Mouse (Mus musculus): ENCODE results near the gene Tbc1d32. TPM values are rescaled to one million over a fixed set of nuclear protein-coding genes. Genes with fewer than 3 reads are reported as not detected.
A peak's percentile ranks its signal among the peaks of the same experiment; 100 is the strongest.
"Not testable (repeated sequence)": the region's sequence is repeated elsewhere in the genome, so short reads cannot be mapped to it uniquely, and the experiment has no call there.

The Tbc1d32 gene
- 1 to 10 TPM; 1.5 to 1.8 (median 1.6) TPM for total RNA-seq (2022)

GRCm38 (mm10) chr10:56228568-56229209 is at the start of gene Tbc1d32:
Tbc1d32 (minus strand) TSS chr10:56228689.
- DNase-seq (ENCODE audit: low spot score in 2 of 2) = peak; percentile 78 to 83

GRCm38 (mm10) chr10:56227771-56228275 is 666 bp downstream of the Tbc1d32 start:
- no peak for DNase-seq (ENCODE audit: low spot score in 2 of 2)

- no peak for DNase-seq (ENCODE audit: low spot score in 2 of 2)
Observed at GRCm38 (mm10) chr10:56215797-56216196, 12.7 kb downstream of the Tbc1d32 start.

- no peak for DNase-seq (ENCODE audit: low spot score in 2 of 2)
Observed at GRCm38 (mm10) chr10:56210343-56210742, 18.1 kb downstream of the Tbc1d32 start.

GRCm38 (mm10) chr10:56206802-56207404 is 21.6 kb downstream of the Tbc1d32 start:
- DNase-seq (ENCODE audit: low spot score in 2 of 2) = no peak

- DNase-seq (ENCODE audit: low spot score in 2 of 2) = no peak
Observed at GRCm38 (mm10) chr10:56204348-56204747, 24.1 kb downstream of the Tbc1d32 start.

GRCm38 (mm10) chr10:56199902-56200301 is 28.6 kb downstream of the Tbc1d32 start:
- DNase-seq (ENCODE audit: low spot score in 2 of 2) = no peak

GRCm38 (mm10) chr10:56198691-56199090 is 29.8 kb downstream of the Tbc1d32 start:
- DNase-seq (ENCODE audit: low spot score in 2 of 2) = no peak

- no peak for DNase-seq (ENCODE audit: low spot score in 2 of 2)
Observed at GRCm38 (mm10) chr10:56194310-56194709, 34.2 kb downstream of the Tbc1d32 start.

- DNase-seq (ENCODE audit: low spot score in 2 of 2) = no peak
Observed at GRCm38 (mm10) chr10:56181727-56182126, 46.8 kb downstream of the Tbc1d32 start.

- no peak for DNase-seq (ENCODE audit: low spot score in 2 of 2)
Observed at GRCm38 (mm10) chr10:56173184-56173583, 55.3 kb downstream of the Tbc1d32 start.

GRCm38 (mm10) chr10:56167721-56168120 is 60.8 kb downstream of the Tbc1d32 start:
- not testable (repeated sequence) for DNase-seq (ENCODE audit: low spot score in 2 of 2)

GRCm38 (mm10) chr10:56165758-56166157 is 62.7 kb downstream of the Tbc1d32 start:
- DNase-seq (ENCODE audit: low spot score in 2 of 2) = no peak

GRCm38 (mm10) chr10:56164411-56164810 is 64.1 kb downstream of the Tbc1d32 start:
- no peak for DNase-seq (ENCODE audit: low spot score in 2 of 2)

GRCm38 (mm10) chr10:56158748-56159147 is 69.7 kb downstream of the Tbc1d32 start:
- DNase-seq (ENCODE audit: low spot score in 2 of 2) = no peak

- no peak for DNase-seq (ENCODE audit: low spot score in 2 of 2)
Observed at GRCm38 (mm10) chr10:56158207-56158606, 70.3 kb downstream of the Tbc1d32 start.

- no peak for DNase-seq (ENCODE audit: low spot score in 2 of 2)
Observed at GRCm38 (mm10) chr10:56156956-56157355, 71.5 kb downstream of the Tbc1d32 start.

GRCm38 (mm10) chr10:56148920-56149319 is 79.6 kb downstream of the Tbc1d32 start:
- DNase-seq (ENCODE audit: low spot score in 2 of 2) = no peak

GRCm38 (mm10) chr10:56137191-56137590 is 91.3 kb downstream of the Tbc1d32 start:
- no peak for DNase-seq (ENCODE audit: low spot score in 2 of 2)

- no peak for DNase-seq (ENCODE audit: low spot score in 2 of 2)
Observed at GRCm38 (mm10) chr10:56129642-56130041, 98.8 kb downstream of the Tbc1d32 start.

- DNase-seq (ENCODE audit: low spot score in 2 of 2) = no peak
Observed at GRCm38 (mm10) chr10:56126972-56127371, 101.5 kb downstream of the Tbc1d32 start.

GRCm38 (mm10) chr10:56115636-56116180 is 112.8 kb downstream of the Tbc1d32 start:
- DNase-seq (ENCODE audit: low spot score in 2 of 2) = no peak
